Mouse (Mus musculus) bone marrow macrophage, adult 2 months (primary cell): Measurements from ENCODE around the gene Zmynd12. TPM values are rescaled to one million over a fixed set of nuclear protein-coding genes. Genes with fewer than 3 reads are reported as not detected.
A peak's percentile ranks its signal among the peaks of the same experiment; 100 is the strongest.

ENCODE experiments used
- H3K27ac ChIP-seq: 2 replicates; pipeline ENCODE4 v1.5.1; 2012; ENCODE audit warnings: low read depth, low read length; ENCODE audit not compliant: insufficient read depth
- H3K4me1 ChIP-seq: 2 replicates; pipeline ENCODE4 v1.6.1; 2012; ENCODE audit warnings: low read length; ENCODE audit not compliant: control insufficient read depth, insufficient read depth
- H3K4me3 ChIP-seq: 2 replicates; pipeline ENCODE4 v1.5.1; 2012; ENCODE audit warnings: mild to moderate bottlenecking, low read length, moderate library complexity; ENCODE audit not compliant: insufficient read depth
- CTCF ChIP-seq: IDR thresholded peaks from 2 replicates; pipeline ENCODE4 v1.5.1; 2012; ENCODE audit warnings: low read depth, mild to moderate bottlenecking, low read length, moderate library complexity
- POLR2A ChIP-seq: IDR thresholded peaks from 2 replicates; pipeline ENCODE4 v1.6.1; 2012; ENCODE audit warnings: mild to moderate bottlenecking, low read depth, low read length, borderline replicate concordance
- polyA plus RNA-seq: library from polyadenylated mRNA; stranded (reverse); fragments of >200 nt; gene quantifications from 2 replicates; pipeline ENCODE4 v1.2.4, GENCODE M21; 2012; ENCODE audit not compliant: missing spikeins, insufficient read depth, insufficient read length

Gene Zmynd12
- polyA plus RNA-seq, 1 experiment: not detected

- Histone ChIP-seq H3K4me3 (no peak overlapping the region), H3K27ac (no peak overlapping the region), H3K4me1 (0 out of 2 replicates have a peak, but pooled peaks cover 7% of the 10 kb centered on the region)
- TF ChIP-seq POLR2A (no peak), CTCF (no peak)
Measured at GRCm38 (mm10) chr4:119465841-119466240, 43.2 kb downstream of the Zmynd12 start.

- H3K4me1 ChIP-seq: 0 out of 2 replicates have a peak, but pooled peaks cover 7% of the 10 kb centered on the region
- no peak overlapping the region for H3K4me3 ChIP-seq
- no peak overlapping the region for H3K27ac ChIP-seq
- TF ChIP-seq CTCF (no peak), POLR2A (no peak)
Measured at GRCm38 (mm10) chr4:119467720-119468380, 45.2 kb downstream of the Zmynd12 start.

- Histone ChIP-seq H3K27ac (no peak overlapping the region), H3K4me1 (0 out of 2 replicates have a peak, but pooled peaks cover 4% of the 10 kb centered on the region), H3K4me3 (no peak overlapping the region)
- TF ChIP-seq POLR2A (no peak), CTCF (no peak)
Measured at GRCm38 (mm10) chr4:119472545-119472944, 49.9 kb downstream of the Zmynd12 start.

- TF ChIP-seq POLR2A (no peak), CTCF (no peak)
- H3K4me3 ChIP-seq: no peak overlapping the region
- no peak overlapping the region for H3K27ac ChIP-seq
- H3K4me1 ChIP-seq: 0 out of 2 replicates have a peak, but pooled peaks cover 2% of the 10 kb centered on the region
Measured at GRCm38 (mm10) chr4:119473150-119473549, 50.5 kb downstream of the Zmynd12 start.

GRCm38 (mm10) chr4:119483051-119483450 lies 60.4 kb downstream of the Zmynd12 start:
- no peak for TF ChIP-seq POLR2A
- no peak for TF ChIP-seq CTCF
- H3K4me3 ChIP-seq: no peak overlapping the region
- H3K4me1 ChIP-seq: no peaks in the 10 kb centered on the region
- no peak overlapping the region for H3K27ac ChIP-seq

- no peak overlapping the region for H3K4me3 ChIP-seq
- no peak for TF ChIP-seq POLR2A
- no peak for TF ChIP-seq CTCF
- no peaks in the 10 kb centered on the region for H3K4me1 ChIP-seq
- H3K27ac ChIP-seq: no peak overlapping the region
Measured at GRCm38 (mm10) chr4:119484882-119485281, 62.3 kb downstream of the Zmynd12 start.

GRCm38 (mm10) chr4:119489666-119490065 lies 67.1 kb downstream of the Zmynd12 start:
- Histone ChIP-seq H3K4me3 (no peak overlapping the region), H3K27ac (no peak overlapping the region), H3K4me1 (no peaks in the 10 kb centered on the region; the same call in 1 of the 2 replicates)
- TF ChIP-seq POLR2A (no peak), CTCF (no peak)

- Histone ChIP-seq H3K4me3 (no peak overlapping the region), H3K27ac (no peak overlapping the region), H3K4me1 (no peaks in the 10 kb centered on the region; the same call in 1 of the 2 replicates)
- no peak for TF ChIP-seq POLR2A
- TF ChIP-seq CTCF: no peak
Measured at GRCm38 (mm10) chr4:119490806-119491205, 68.2 kb downstream of the Zmynd12 start.

GRCm38 (mm10) chr4:119492291-119492932 lies 69.8 kb downstream of the Zmynd12 start, which contains the start of gene Rimkla:
TSS of gene Rimkla (minus strand) at chr4:119492628.
- Histone ChIP-seq H3K4me3 (peak within 1 kb of the TSS; percentile 64), H3K4me1 (no peaks in the 10 kb centered on the region; the same call in 1 of the 2 replicates), H3K27ac (no peak within 1 kb of the TSS)
- TF ChIP-seq POLR2A (no peak), CTCF (no peak)

- no peak for TF ChIP-seq CTCF
- TF ChIP-seq POLR2A: no peak
- Histone ChIP-seq H3K27ac (no peak overlapping the region), H3K4me1 (no peaks in the 10 kb centered on the region; the same call in 1 of the 2 replicates), H3K4me3 (peak overlapping the region; percentile 64)
Measured at GRCm38 (mm10) chr4:119492933-119493327, 70.3 kb downstream of the Zmynd12 start.
